Mouse (Mus musculus) monocyte, adult 2 months (primary cell): ENCODE results near the gene Olfr1298.

Experiments
- DNase-seq, 2 experiments: peaks; one replicate each; pipeline ENCODE4 v3.0.0; 2022; ENCODE audit warnings: low spot score in 2 of 2, low read depth in 1 of 2

The Olfr1298 gene

GRCm38 (mm10) chr2:111649101-111649500 is at the start of gene Olfr1298:
Olfr1298 (minus strand) TSS chr2:111649201.
- DNase-seq: no peak

- DNase-seq: no peak
These were observed 12.1 kb upstream of the Olfr1298 start, which contains the start of gene Olfr1299 for GRCm38 (mm10) chr2:111661119-111661518. Olfr1299 (plus strand) TSS chr2:111661419.

GRCm38 (mm10) chr2:111626397-111626796 is 22.6 kb downstream of the Olfr1298 start, which contains the start of gene Olfr1297:
Olfr1297 (minus strand) TSS chr2:111626497.
- no peak for DNase-seq
